Mouse (Mus musculus): ENCODE results near the gene Olfr575.

DNA sequence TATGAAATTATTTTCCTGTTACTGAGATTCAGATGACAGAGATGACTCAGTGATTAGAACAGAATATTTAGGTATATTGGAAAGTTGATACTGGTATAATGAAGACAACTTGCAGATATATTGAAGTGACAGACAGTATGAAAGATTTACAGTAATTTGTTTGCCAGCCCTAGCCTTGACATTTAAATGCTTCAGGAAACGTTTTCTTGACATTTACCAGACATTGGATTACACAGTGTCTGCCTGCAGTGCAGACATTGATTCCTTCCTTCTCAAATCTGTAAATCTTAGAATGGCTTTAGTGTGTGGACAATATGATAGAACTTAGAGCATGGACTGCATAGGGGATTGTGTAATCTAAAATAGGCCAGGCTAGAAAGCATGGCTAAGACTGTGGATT is 43.3 kb downstream of the Olfr575 start:
- TF ChIP-seq CTCF (IDR thresholded peaks at IDR 0.05; ENCODE audit: low read depth) (no peak), EP300 (IDR thresholded peaks at IDR 0.05; ENCODE audit: low read depth) (no peak)
